Mouse (Mus musculus) cerebellum, adult 2 months (tissue): ENCODE results near the gene Defa25. TPM values are rescaled to one million over a fixed set of nuclear protein-coding genes. Genes with fewer than 3 reads are reported as not detected.
"Not testable (repeated sequence)": the region's sequence is repeated elsewhere in the genome, so short reads cannot be mapped to it uniquely, and the experiment has no call there.

Experiments
- DNase-seq, 2 experiments: peaks; one replicate each; pipeline ENCODE4 v3.0.0; 2021
- H3K27ac ChIP-seq: fragments of 200-500 bp; 2 replicates; pipeline ENCODE4 v1.5.1; 2012; ENCODE audit warnings: low read length, control low read depth, inconsistent platforms; ENCODE audit not compliant: insufficient read depth
- H3K27me3 ChIP-seq: fragments of 200-500 bp; 2 replicates; pipeline ENCODE4 v1.6.1; 2012; ENCODE audit warnings: inconsistent platforms, mild to moderate bottlenecking, low read length, moderate library complexity; ENCODE audit not compliant: control insufficient read depth, insufficient read depth
- H3K4me1 ChIP-seq: fragments of 200-500 bp; 2 replicates; pipeline ENCODE4 v1.6.1; 2011; ENCODE audit warnings: low read length; ENCODE audit not compliant: control insufficient read depth, insufficient read depth
- H3K4me3 ChIP-seq: fragments of 200-500 bp; replicated peaks from 2 replicates; pipeline ENCODE3; 2011; ENCODE audit warnings: mild to moderate bottlenecking, low read depth, low read length, control low read depth; ENCODE audit not compliant: insufficient read depth
- CTCF ChIP-seq: fragments of 200-500 bp; IDR thresholded peaks from 2 replicates; pipeline ENCODE4 v1.5.1; 2011; ENCODE audit warnings: low read depth, mild to moderate bottlenecking, control low read depth, low read length, moderate library complexity, borderline replicate concordance; ENCODE audit not compliant: insufficient read depth
- POLR2A ChIP-seq: fragments of 200-500 bp; IDR thresholded peaks from 2 replicates; pipeline ENCODE4 v1.6.1; 2011; ENCODE audit warnings: low read length, control low read depth, borderline replicate concordance; ENCODE audit not compliant: insufficient read depth
- WGBS: fragments of 180-500 bp; shearing (Covaris S2); methylation state at CpG from one replicate; pipeline ENCODE4 v1.1.7; 2018; 5-methylcytosine and 5-hydroxymethylcytosine counted together
- polyA plus RNA-seq: library from polyadenylated mRNA; depleted of rRNA; stranded (reverse); fragments of >200 nt; gene quantifications from 2 replicates; pipeline ENCODE4 v1.2.3, GENCODE M21; 2012; rRNA removed

The Defa25 gene
- not detected in 2 replicates for polyA plus RNA-seq

DNA sequence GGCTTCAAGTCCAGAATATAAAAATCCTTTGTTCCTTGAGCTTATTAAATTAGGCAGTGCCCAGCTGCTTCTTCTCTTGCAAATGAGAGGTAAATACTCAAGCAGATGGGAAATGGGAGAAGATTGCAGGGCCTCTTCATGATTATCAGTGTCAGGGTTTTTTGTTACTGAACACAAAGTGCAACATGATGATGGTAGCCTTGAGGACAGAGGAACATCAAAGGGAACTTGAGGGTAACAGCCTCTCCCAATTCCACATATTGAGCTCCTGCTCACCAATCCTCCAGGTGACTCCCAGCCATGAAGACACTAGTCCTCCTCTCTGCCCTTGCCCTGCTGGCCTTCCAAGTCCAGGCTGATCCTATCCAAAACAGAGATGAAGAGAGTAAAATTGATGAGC lies at the start of gene Defa25:
Gene Defa25 (plus strand): TSS at position 301 of the 400 bp plus-strand sequence.
- H3K4me3 ChIP-seq, DNase-seq, H3K27me3 ChIP-seq, H3K27ac ChIP-seq, H3K4me1 ChIP-seq: not testable (repeated sequence)

DNA sequence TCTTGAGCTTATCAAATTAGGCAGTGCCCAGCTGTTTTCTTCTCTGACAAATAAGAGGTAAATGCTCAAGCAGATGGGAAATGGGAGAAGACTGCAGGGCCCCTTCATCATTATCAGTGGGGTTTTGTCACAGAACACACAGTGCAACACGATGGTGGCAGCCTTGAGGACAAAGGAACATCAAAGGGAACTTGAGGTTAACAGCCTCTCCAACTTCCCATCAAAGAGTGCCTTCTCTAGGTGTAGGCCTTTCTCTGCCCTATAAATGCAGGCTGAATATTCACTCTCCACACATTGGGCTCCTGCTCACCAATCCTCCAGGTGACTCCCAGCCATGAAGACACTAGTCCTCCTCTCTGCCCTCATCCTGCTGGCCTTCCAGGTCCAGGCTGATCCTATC lies 29.5 kb upstream of the Defa25 start, which contains the start of gene Defa23:
Gene Defa23 (plus strand): TSS at position 301 of the 400 bp plus-strand sequence.
- no CpG with 5 or more reads among the region's 1 CpGs for WGBS
- not testable (repeated sequence) for H3K27ac ChIP-seq, H3K27me3 ChIP-seq, H3K4me1 ChIP-seq, DNase-seq, H3K4me3 ChIP-seq

DNA sequence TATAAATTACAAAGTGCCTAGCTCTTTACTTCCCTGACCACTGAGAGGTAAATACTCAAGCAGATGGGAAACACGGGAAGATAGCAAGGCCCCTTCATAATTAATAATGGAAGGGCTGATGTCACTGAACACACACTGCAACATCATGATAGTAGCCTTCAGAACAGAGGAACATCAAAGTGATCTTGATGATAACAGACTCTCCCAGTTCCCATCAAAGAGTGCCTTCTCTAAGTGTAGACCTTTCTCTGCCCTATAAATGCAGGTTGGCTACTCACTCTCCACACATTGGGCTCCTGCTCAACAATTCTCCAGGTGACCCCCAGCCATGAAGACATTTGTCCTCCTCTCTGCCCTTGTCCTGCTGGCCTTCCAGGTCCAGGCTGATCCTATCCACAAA lies 19.5 kb upstream of the Defa25 start, which contains the start of gene Defa35:
Gene Defa35 (plus strand): TSS at position 301 of the 400 bp plus-strand sequence.
- not testable (repeated sequence) for DNase-seq, H3K27ac ChIP-seq, H3K4me3 ChIP-seq, H3K4me1 ChIP-seq, H3K27me3 ChIP-seq
- WGBS, result 72% methylated on average over 1 of the region's 1 CpGs

- H3K4me3 ChIP-seq, result no peak overlapping the region
- no peak for TF ChIP-seq CTCF
- no peak for TF ChIP-seq POLR2A
- no peak for DNase-seq
- WGBS, result 35% methylated on average over 4 of the region's 4 CpGs
- no peaks in the 10 kb centered on the region for H3K4me1 ChIP-seq
- no peaks in the 10 kb centered on the region for H3K27me3 ChIP-seq
- no peak overlapping the region for H3K27ac ChIP-seq
Observed at GRCm38 (mm10) chr8:21093106-21093505, 8.9 kb downstream of the Defa25 start.

- not testable (repeated sequence) for DNase-seq, H3K27me3 ChIP-seq, H3K27ac ChIP-seq, H3K4me3 ChIP-seq, H3K4me1 ChIP-seq
- WGBS, result 100% methylated on average over 1 of the region's 2 CpGs
Observed at GRCm38 (mm10) chr8:21095950-21096349, 11.7 kb downstream of the Defa25 start, which contains the start of gene Gm14851. Gm14851 (minus strand) TSS chr8:21096050.

GRCm38 (mm10) chr8:21134342-21134741 lies 50.1 kb downstream of the Defa25 start, which contains the start of gene Defa30:
Defa30 (plus strand) TSS chr8:21134642.
- 42% methylated on average over 3 of the region's 3 CpGs for WGBS

More at GRCm38 (mm10) chr8:21134342-21134741, 50.1 kb downstream of the Defa25 start, which contains the start of gene Defa30:
- H3K27me3 ChIP-seq, H3K27ac ChIP-seq, H3K4me3 ChIP-seq, DNase-seq, H3K4me1 ChIP-seq: not testable (repeated sequence)

Other genes starting within 250 kb of the Defa25 start
- not detected in 2 replicates for gene Defb33, start 191.8 kb upstream of the Defa25 start, polyA plus RNA-seq
- not detected in 2 replicates for gene Gm15056, start 181.8 kb upstream of the Defa25 start, polyA plus RNA-seq
- gene Gm6040, start 162.4 kb upstream of the Defa25 start, polyA plus RNA-seq, result not detected in 2 replicates
- not detected in 2 replicates for gene AY761185, start 139.7 kb upstream of the Defa25 start, polyA plus RNA-seq
- gene Defa21, start 58.9 kb upstream of the Defa25 start, polyA plus RNA-seq, result not detected in 2 replicates
- not detected in 2 replicates for gene Defa23, start 29.4 kb upstream of the Defa25 start, polyA plus RNA-seq
- not detected in 2 replicates for gene Defa35, start 19.4 kb upstream of the Defa25 start, polyA plus RNA-seq
- gene Gm14851, start 11.6 kb downstream of the Defa25 start, polyA plus RNA-seq, result not detected in 2 replicates
- gene Defa30, start 50.2 kb downstream of the Defa25 start, polyA plus RNA-seq, result not detected in 2 replicates
- gene Defa22, start 77.8 kb downstream of the Defa25 start, polyA plus RNA-seq, result not detected in 2 replicates
- gene Defa31, start 107.2 kb downstream of the Defa25 start, polyA plus RNA-seq, result not detected in 2 replicates
- gene Gm15293, start 117.1 kb downstream of the Defa25 start, polyA plus RNA-seq, result not detected in 2 replicates
- not detected in 2 replicates for gene Gm15292, start 165.3 kb downstream of the Defa25 start, polyA plus RNA-seq
- not detected in 2 replicates for gene Defa27, start 231.1 kb downstream of the Defa25 start, polyA plus RNA-seq
- gene Defa29, start 242.6 kb downstream of the Defa25 start, polyA plus RNA-seq, result not detected in 2 replicates